Mouse (Mus musculus): Measurements from ENCODE around the gene Mical3. TPM values are rescaled to one million over a fixed set of nuclear protein-coding genes. Genes with fewer than 3 reads are reported as not detected.

Mical3 gene
- total RNA-seq, 1 experiment = 30.0 TPM

DNA sequence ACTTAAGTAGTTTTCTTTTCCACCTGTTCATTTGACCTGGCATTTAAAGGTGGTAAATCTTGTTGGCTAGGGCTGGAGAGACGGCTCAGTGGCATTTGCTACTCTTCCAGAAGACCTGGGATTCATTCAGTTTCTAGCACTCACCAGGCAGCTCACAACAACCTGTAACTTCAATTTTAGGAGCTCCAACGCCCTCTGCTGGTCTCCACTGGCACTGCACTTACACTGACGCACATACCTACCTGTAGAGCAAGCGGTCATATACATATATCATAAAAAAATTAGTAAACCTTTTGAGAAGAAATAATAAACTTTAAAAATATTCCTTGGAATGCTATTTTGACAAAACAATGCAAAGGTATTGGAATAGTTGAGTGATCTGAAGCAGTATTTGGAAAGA is 13.7 kb downstream of the Mical3 start:
- peak; percentile 56 for DNase-seq (ENCODE audit: low read depth, low spot score)
- TF ChIP-seq MAFK (IDR thresholded peaks at IDR 0.05; ENCODE audit: insufficient read depth, low read depth, low read length) = no peak
- TF ChIP-seq ZC3H11A (IDR thresholded peaks at IDR 0.05; ENCODE audit: borderline replicate concordance, low read depth, low read length) = peak; percentile 61
- no peak overlapping the region for H3K4me3 ChIP-seq (ENCODE audit: insufficient read depth in 1 of 2, low read depth in 1 of 2, low read length in 2 of 2, poor library complexity in 1 of 2, severe bottlenecking in 1 of 2)

DNA sequence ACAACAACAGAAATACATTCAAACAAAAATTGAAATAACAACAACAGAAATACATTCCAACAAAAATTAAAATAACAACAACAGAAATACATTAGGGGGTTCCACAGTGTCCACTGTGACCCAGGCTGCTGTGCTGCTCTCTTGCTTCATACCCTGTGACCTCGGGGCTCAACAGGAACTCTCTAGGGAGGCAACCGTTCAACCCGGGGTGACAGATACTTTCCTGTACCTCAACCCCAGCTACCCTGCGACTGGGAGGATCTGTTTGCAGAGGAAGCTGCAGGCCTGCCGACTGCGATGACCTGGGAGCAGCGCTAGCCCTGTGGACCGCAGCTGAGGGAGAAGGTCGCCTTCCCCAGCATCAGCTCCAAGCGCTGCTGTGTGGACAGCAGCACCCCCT is 14.4 kb downstream of the Mical3 start:
- TF ChIP-seq CHD2 (IDR thresholded peaks at IDR 0.05; ENCODE audit: low read depth, low read length) (no peak), MAFK (IDR thresholded peaks at IDR 0.05; ENCODE audit: insufficient read depth, low read depth, low read length) (no peak), ZC3H11A (IDR thresholded peaks at IDR 0.05; ENCODE audit: borderline replicate concordance, low read depth, low read length) (no peak), ZNF384 (IDR thresholded peaks at IDR 0.05; ENCODE audit: low read depth, low read length) (no peak), HCFC1 (IDR thresholded peaks at IDR 0.05; ENCODE audit: borderline replicate concordance, insufficient read depth, low read length) (no peak)
- H3K4me1 ChIP-seq (ENCODE audit: control insufficient read depth in 2 of 2, insufficient read depth in 2 of 2, low read length in 2 of 2, poor library complexity in 1 of 2) = peaks cover 0 to 1% of the 10 kb centered on the region in 2 experiments; a peak in 1 of 4 replicates
- H3K27ac ChIP-seq (ENCODE audit: insufficient read depth, low read depth, low read length, poor library complexity, severe bottlenecking) = no peak overlapping the region
- H3K36me3 ChIP-seq (ENCODE audit: control insufficient read depth, insufficient read depth, low read length, poor library complexity, severe bottlenecking) = no peaks in the 10 kb centered on the region
- H3K9ac ChIP-seq (ENCODE audit: insufficient read depth, low read depth, low read length, poor library complexity, severe bottlenecking) = no peak overlapping the region
- in situ Hi-C loops (cut with MboI; ENCODE audit: low sequenced_read_pairs in 2 of 2, unreplicated experiment in 2 of 2) = no loop called here
- no peaks in the 10 kb centered on the region for H3K9me3 ChIP-seq (ENCODE audit: control insufficient read depth, insufficient read depth, low read depth, low read length)
- no peak for DNase-seq (ENCODE audit: low read depth, low spot score)
- H3K4me3 ChIP-seq (ENCODE audit: insufficient read depth in 1 of 2, low read depth in 1 of 2, low read length in 2 of 2, poor library complexity in 1 of 2, severe bottlenecking in 1 of 2) = no peak overlapping the region

More for the DNA sequence above, 13.7 kb downstream of the Mical3 start:
- in situ Hi-C loops (cut with MboI; ENCODE audit: low sequenced_read_pairs in 2 of 2, unreplicated experiment in 2 of 2) = no loop called here
- H3K4me1 ChIP-seq (ENCODE audit: control insufficient read depth in 2 of 2, insufficient read depth in 2 of 2, low read length in 2 of 2, poor library complexity in 1 of 2) = no peaks in the 10 kb centered on the region
- no peaks in the 10 kb centered on the region for H3K9me3 ChIP-seq (ENCODE audit: control insufficient read depth, insufficient read depth, low read depth, low read length)
- H3K36me3 ChIP-seq (ENCODE audit: control insufficient read depth, insufficient read depth, low read length, poor library complexity, severe bottlenecking) = no peaks in the 10 kb centered on the region
- H3K9ac ChIP-seq (ENCODE audit: insufficient read depth, low read depth, low read length, poor library complexity, severe bottlenecking) = no peak overlapping the region
- no peak overlapping the region for H3K27ac ChIP-seq (ENCODE audit: insufficient read depth, low read depth, low read length, poor library complexity, severe bottlenecking)

DNA sequence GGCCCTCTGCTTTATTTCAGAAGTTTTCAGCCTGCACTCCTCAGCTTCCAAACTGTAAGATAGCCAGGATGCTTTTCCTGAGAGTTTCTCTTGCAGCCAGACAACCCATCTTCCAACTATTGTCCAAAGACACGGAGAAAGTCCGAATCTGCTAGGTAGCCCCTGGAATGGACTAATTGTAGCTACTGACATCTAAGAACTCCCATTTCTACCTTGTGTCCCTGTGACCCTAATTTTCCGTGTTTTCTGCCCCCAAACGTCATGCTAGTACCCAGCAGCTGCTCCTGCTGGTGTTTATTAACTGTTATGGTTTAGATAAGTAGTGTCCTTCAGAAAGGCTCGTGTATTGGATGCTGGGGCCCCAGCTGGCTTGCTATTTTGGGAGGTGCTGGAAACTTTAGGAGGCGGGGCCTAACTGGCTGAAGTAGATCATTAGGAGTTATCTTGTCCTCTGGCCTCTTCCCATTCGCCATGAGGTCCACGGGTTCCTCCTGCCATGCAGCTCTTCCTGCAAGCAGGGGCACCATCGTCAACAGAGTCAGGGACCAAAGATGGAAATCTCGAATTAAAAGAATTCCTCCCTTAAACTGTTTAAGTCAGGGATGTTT is 19.2 kb downstream of the Mical3 start:
- in situ Hi-C loops (cut with MboI; ENCODE audit: low sequenced_read_pairs in 2 of 2, unreplicated experiment in 2 of 2) = no loop called here
- DNase-seq (ENCODE audit: low read depth, low spot score) = no peak
- no peak for TF ChIP-seq ZC3H11A (IDR thresholded peaks at IDR 0.05; ENCODE audit: borderline replicate concordance, low read depth, low read length)
- no peak for TF ChIP-seq HCFC1 (IDR thresholded peaks at IDR 0.05; ENCODE audit: borderline replicate concordance, insufficient read depth, low read length)
- TF ChIP-seq MAFK (IDR thresholded peaks at IDR 0.05; ENCODE audit: insufficient read depth, low read depth, low read length) = no peak
- no peaks in the 10 kb centered on the region for H3K9me3 ChIP-seq (ENCODE audit: control insufficient read depth, insufficient read depth, low read depth, low read length)
- no peak overlapping the region for H3K9ac ChIP-seq (ENCODE audit: insufficient read depth, low read depth, low read length, poor library complexity, severe bottlenecking)
- H3K4me1 ChIP-seq (ENCODE audit: control insufficient read depth in 2 of 2, insufficient read depth in 2 of 2, low read length in 2 of 2, poor library complexity in 1 of 2) = peaks cover 5 to 12% of the 10 kb centered on the region in 2 experiments; a peak in 3 of 4 replicates
- H3K27ac ChIP-seq (ENCODE audit: insufficient read depth, low read depth, low read length, poor library complexity, severe bottlenecking) = no peak overlapping the region
- no peaks in the 10 kb centered on the region for H3K36me3 ChIP-seq (ENCODE audit: control insufficient read depth, insufficient read depth, low read length, poor library complexity, severe bottlenecking)
- no peak overlapping the region for H3K4me3 ChIP-seq (ENCODE audit: insufficient read depth in 1 of 2, low read depth in 1 of 2, low read length in 2 of 2, poor library complexity in 1 of 2, severe bottlenecking in 1 of 2)

DNA sequence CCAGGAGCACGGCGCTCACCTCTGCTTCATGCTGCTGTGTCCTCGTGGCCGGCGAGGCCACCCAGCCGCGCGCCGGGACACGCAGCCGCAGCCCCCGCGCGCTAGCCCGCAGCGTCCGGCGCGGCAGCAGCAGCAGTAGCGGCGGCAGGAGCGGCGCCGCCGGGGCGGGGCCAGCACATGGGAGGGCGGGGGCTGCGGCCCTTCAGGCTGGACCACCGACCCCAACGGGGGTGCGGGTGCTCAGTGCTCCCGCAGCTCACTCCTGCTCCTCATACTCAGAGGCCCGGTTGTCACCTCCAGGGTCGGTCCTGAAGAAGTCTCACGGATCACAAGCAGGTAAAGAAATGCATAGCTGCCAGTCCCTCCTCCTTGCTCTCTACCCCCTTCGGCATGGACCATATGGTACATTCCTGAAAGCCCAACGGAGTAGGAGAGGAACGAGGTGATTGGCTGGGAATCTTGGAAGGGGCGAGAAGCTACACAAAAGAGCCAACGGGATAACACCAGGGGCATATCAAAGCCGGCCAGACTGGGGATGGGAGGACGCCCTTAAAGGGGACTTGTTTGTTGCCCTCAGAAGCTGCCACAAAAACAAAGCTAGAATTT is 20.7 kb downstream of the Mical3 start:
- Histone ChIP-seq H3K27ac (ENCODE audit: insufficient read depth, low read depth, low read length, poor library complexity, severe bottlenecking) (peak overlapping the region; percentile 89), H3K4me1 (ENCODE audit: control insufficient read depth in 2 of 2, insufficient read depth in 2 of 2, low read length in 2 of 2, poor library complexity in 1 of 2) (peaks cover 5 to 12% of the 10 kb centered on the region in 2 experiments; a peak in 3 of 4 replicates), H3K36me3 (ENCODE audit: control insufficient read depth, insufficient read depth, low read length, poor library complexity, severe bottlenecking) (no peaks in the 10 kb centered on the region), H3K4me3 (ENCODE audit: insufficient read depth in 1 of 2, low read depth in 1 of 2, low read length in 2 of 2, poor library complexity in 1 of 2, severe bottlenecking in 1 of 2) (peak overlapping the region; percentile 86 to 91), H3K9ac (ENCODE audit: insufficient read depth, low read depth, low read length, poor library complexity, severe bottlenecking) (peak overlapping the region; percentile 86), H3K9me3 (ENCODE audit: control insufficient read depth, insufficient read depth, low read depth, low read length) (no peaks in the 10 kb centered on the region)
- TF ChIP-seq ZNF384 (IDR thresholded peaks at IDR 0.05; ENCODE audit: low read depth, low read length) (no peak), MAFK (IDR thresholded peaks at IDR 0.05; ENCODE audit: insufficient read depth, low read depth, low read length) (no peak), HCFC1 (IDR thresholded peaks at IDR 0.05; ENCODE audit: borderline replicate concordance, insufficient read depth, low read length) (no peak), ZC3H11A (IDR thresholded peaks at IDR 0.05; ENCODE audit: borderline replicate concordance, low read depth, low read length) (no peak), CHD2 (IDR thresholded peaks at IDR 0.05; ENCODE audit: low read depth, low read length) (no peak)
- in situ Hi-C loops (cut with MboI; ENCODE audit: low sequenced_read_pairs in 2 of 2, unreplicated experiment in 2 of 2) = no loop called here
- peak; percentile 91 for DNase-seq (ENCODE audit: low read depth, low spot score)

Measured in ES-E14 (cell line).